ENCODE assay signal across 7 mouse cellular contexts in the genomic region with DNA sequence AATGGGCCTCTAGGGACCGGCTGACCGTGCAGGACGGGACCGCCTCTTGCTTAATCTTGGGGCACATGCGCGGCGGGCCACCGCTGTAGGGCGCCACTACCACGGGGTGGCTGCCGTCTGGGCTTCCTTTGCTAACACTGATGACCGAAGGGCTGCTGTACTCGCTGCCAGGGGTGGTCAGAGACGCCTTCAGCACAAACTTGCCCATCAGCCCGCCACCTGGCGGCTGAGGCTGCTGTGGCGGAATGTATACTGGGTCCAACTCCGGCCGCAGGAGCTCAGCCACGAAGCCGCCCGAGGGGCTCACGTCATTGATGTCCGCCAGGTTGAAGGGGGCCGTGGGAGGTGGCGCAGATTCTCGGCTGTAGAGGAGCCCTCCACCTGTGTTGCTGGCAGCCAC. TPM values are rescaled to one million over a fixed set of nuclear protein-coding genes. Genes with fewer than 3 reads are reported as not detected.
A peak's percentile ranks its signal among the peaks of the same experiment; 100 is the strongest.
DNase-seq lines count a peak whose midpoint lies in the region; ATAC-seq and TF ChIP-seq lines count a peak whose summit lies in the region.

No protein-coding gene starts in this region.

- H3K27ac ChIP-seq in embryonic facial prominence, embryonic 15.5 days (replicated peaks): peak overlapping the region; percentile 96
- H3K27ac ChIP-seq in heart, embryonic 11.5 days (ENCODE audit: low read depth, low read length): no peak overlapping the region
- H3K27ac ChIP-seq in kidney, embryonic 14.5 days (ENCODE audit: low read depth, low read length): no peak overlapping the region
- H3K27ac ChIP-seq in midbrain, postnatal 0 days (ENCODE audit: low read depth, low read length): no peak overlapping the region

- no peak for ATAC-seq in embryonic facial prominence, embryonic 15.5 days (ENCODE audit: insufficient number of reproducible peaks, low FRiP score, low TSS enrichment, low read depth)
- ATAC-seq in heart, embryonic 11.5 days (replicated peaks; ENCODE audit: insufficient number of reproducible peaks, low FRiP score, low TSS enrichment): peak; percentile 16; the same call in 1 of the 2 replicates
- peak; percentile 54 for ATAC-seq in kidney, embryonic 14.5 days (ENCODE audit: low FRiP score, low TSS enrichment)
- ATAC-seq in midbrain, postnatal 0 days (ENCODE audit: low FRiP score): peak; percentile 17; the same call in 1 of the 2 replicates

- no peaks in the 10 kb centered on the region for H3K9me3 ChIP-seq in embryonic facial prominence, embryonic 15.5 days (replicated peaks)
- no peaks in the 10 kb centered on the region for H3K9me3 ChIP-seq in heart, embryonic 11.5 days (replicated peaks; ENCODE audit: control insufficient read depth, low read length)
- H3K9me3 ChIP-seq in kidney, embryonic 14.5 days (ENCODE audit: control insufficient read depth, low read length): no peaks in the 10 kb centered on the region
- H3K9me3 ChIP-seq in midbrain, postnatal 0 days (ENCODE audit: low read length): no peaks in the 10 kb centered on the region

- peak overlapping the region; percentile 55 for H3K4me3 ChIP-seq in embryonic facial prominence, embryonic 15.5 days (replicated peaks)
- H3K4me3 ChIP-seq in heart, embryonic 11.5 days (ENCODE audit: low read depth, low read length): peak overlapping the region; percentile 64
- peak overlapping the region; percentile 67 for H3K4me3 ChIP-seq in kidney, embryonic 14.5 days (ENCODE audit: low read length)
- peak overlapping the region; percentile 64 for H3K4me3 ChIP-seq in midbrain, postnatal 0 days (ENCODE audit: low read depth, low read length)

- TF ChIP-seq CTCF in midbrain, postnatal 0 days (IDR thresholded peaks at IDR 0.05): peak; percentile 81

- H3K4me1 ChIP-seq in embryonic facial prominence, embryonic 15.5 days: peaks cover 33% of the 10 kb centered on the region
- peaks cover 4% of the 10 kb centered on the region for H3K4me1 ChIP-seq in heart, embryonic 11.5 days (ENCODE audit: control insufficient read depth, insufficient read depth, low read length)
- peaks cover 8% of the 10 kb centered on the region; the same call in 1 of the 2 replicates for H3K4me1 ChIP-seq in kidney, embryonic 14.5 days (ENCODE audit: control insufficient read depth, insufficient read depth, low read length)
- H3K4me1 ChIP-seq in midbrain, postnatal 0 days (ENCODE audit: insufficient read depth, low read length): 0 out of 2 replicates have a peak, but pooled peaks cover 3% of the 10 kb centered on the region

- no peaks in the 10 kb centered on the region for H3K27me3 ChIP-seq in embryonic facial prominence, embryonic 15.5 days
- H3K27me3 ChIP-seq in heart, embryonic 11.5 days (ENCODE audit: control insufficient read depth, insufficient read depth, low read length): peaks cover 6% of the 10 kb centered on the region
- H3K27me3 ChIP-seq in kidney, embryonic 14.5 days (ENCODE audit: control insufficient read depth, insufficient read depth, low read length): peaks cover 9% of the 10 kb centered on the region; the same call in 1 of the 2 replicates
- H3K27me3 ChIP-seq in midbrain, postnatal 0 days (ENCODE audit: insufficient read depth, low read length): peaks cover 6% of the 10 kb centered on the region; the same call in 1 of the 2 replicates

- peak; percentile 32 to 61 for DNase-seq in adrenal gland, postnatal 4 days (ENCODE audit: low spot score in 2 of 2)
- DNase-seq in liver: peak; percentile 59
- DNase-seq in midbrain, postnatal 0 days (ENCODE audit: low spot score): peak; percentile 83
- DNase-seq in spleen, postnatal 10 days (ENCODE audit: low spot score in 2 of 2): peak; percentile 35 to 68

- H3K36me3 ChIP-seq in embryonic facial prominence, embryonic 15.5 days: no peaks in the 10 kb centered on the region
- no peaks in the 10 kb centered on the region for H3K36me3 ChIP-seq in heart, embryonic 11.5 days (ENCODE audit: control insufficient read depth, insufficient read depth, low read length)
- no peaks in the 10 kb centered on the region for H3K36me3 ChIP-seq in kidney, embryonic 14.5 days (ENCODE audit: control insufficient read depth, insufficient read depth, low read length)
- no peaks in the 10 kb centered on the region for H3K36me3 ChIP-seq in midbrain, postnatal 0 days (ENCODE audit: insufficient read depth, low read length)

- peak overlapping the region; percentile 90 for H3K4me2 ChIP-seq in embryonic facial prominence, embryonic 15.5 days (replicated peaks)
- H3K4me2 ChIP-seq in heart, embryonic 11.5 days: peak overlapping the region; percentile 96
- peak overlapping the region; percentile 91 for H3K4me2 ChIP-seq in kidney, embryonic 14.5 days (replicated peaks; ENCODE audit: low read depth, low read length)
- H3K4me2 ChIP-seq in midbrain, postnatal 0 days (ENCODE audit: low read depth, low read length, poor library complexity, severe bottlenecking): peak overlapping the region; percentile 94

- WGBS in embryonic facial prominence, embryonic 15.5 days: under 1% methylated on average over 27 of the region's 27 CpGs
- under 1% methylated on average over 27 of the region's 27 CpGs for WGBS in heart, embryonic 11.5 days (ENCODE audit: insufficient replicate concordance)
- WGBS in kidney, embryonic 14.5 days: 0% methylated on average over 26 of the region's 27 CpGs
- under 1% methylated on average over 27 of the region's 27 CpGs for WGBS in midbrain, postnatal 0 days

- peak overlapping the region; percentile 68 for H3K9ac ChIP-seq in embryonic facial prominence, embryonic 15.5 days
- peak overlapping the region; percentile 69 for H3K9ac ChIP-seq in heart, embryonic 11.5 days (ENCODE audit: low read depth, low read length)
- peak overlapping the region; percentile 67; the same call in 1 of the 2 replicates for H3K9ac ChIP-seq in kidney, embryonic 14.5 days (ENCODE audit: low read depth, low read length)
- peak overlapping the region; percentile 20 for H3K9ac ChIP-seq in midbrain, postnatal 0 days (replicated peaks; ENCODE audit: low read length, poor library complexity, severe bottlenecking)

RNA-seq across cellular contexts. Expression of a gene that starts 2.0 kb away (rescaled TPM):
- total RNA-seq in adrenal gland, postnatal 4 days (2021): 10 to 100 TPM; 15.2 to 15.3 TPM
- polyA plus RNA-seq in embryonic facial prominence, embryonic 15.5 days (2015; fragmentation: Nextera tagmentation; extraction: Ambion mirVana): 43.0 and 45.2 TPM in 2 replicates
- 3.3 and 4.0 TPM in 2 replicates for polyA plus RNA-seq in heart, embryonic 11.5 days (2014; fragmentation: Nextera tagmentation; extraction: Ambion mirVana)
- polyA plus RNA-seq in kidney, embryonic 14.5 days (2014; fragmentation: Nextera tagmentation; extraction: Ambion mirVana): 3.8 and 3.9 TPM in 2 replicates
- 8.2 and 12.4 TPM in 2 replicates for total RNA-seq in midbrain, postnatal 0 days (2014; rRNA removed)
- polyA plus RNA-seq in midbrain, postnatal 0 days (2015; fragmentation: Nextera tagmentation; extraction: Ambion mirVana): 4.1 and 4.3 TPM in 2 replicates
